Mouse (Mus musculus) gastrocnemius, postnatal 25 days (tissue): Measurements from ENCODE around the gene Sppl2b. TPM values are rescaled to one million over a fixed set of nuclear protein-coding genes. Genes with fewer than 3 reads are reported as not detected.

Source experiments
- microRNA-seq, 2 experiments: library from miRNA; unstranded; fragments of <30 nt; microRNA quantifications; one replicate each; pipeline ENCODE4 v1.2.0; 2021; ENCODE audit warnings: borderline replicate concordance in 2 of 2
- total RNA-seq, 2 experiments: library from RNA; stranded (reverse); gene quantifications; 1 replicate in 1 of 2; 2 replicates in 1 of 2; pipeline ENCODE4 v1.2.3; 2021

The Sppl2b gene
- total RNA-seq, 2 experiments from 2014 or later, result 21.7 to 23.6 TPM

Small RNA genes within 50 kb of the gene (microRNA-seq; reads per million reads assigned to microRNA genes)
- 1.5 to 2.1 reads per million in 2 experiments for gene Mir1982

Other genes with a start within 250 kb of the Sppl2b start
- under 1 TPM; 0.21 to 0.33 TPM for gene Gm49322, start 249.3 kb upstream of the Sppl2b start, total RNA-seq
- gene Csnk1g2, start 232.4 kb upstream of the Sppl2b start, total RNA-seq, result 10 to 100 TPM; 85.8 to 99.9 TPM
- gene Btbd2, start 198.2 kb upstream of the Sppl2b start, total RNA-seq, result 10 to 100 TPM; 30.5 to 31.4 TPM
- 100 to 1,000 TPM; 243 to 270 TPM for gene Mknk2, start 177.2 kb upstream of the Sppl2b start, total RNA-seq
- 1 to 10 TPM; 5.7 to 6.8 TPM for gene Mob3a, start 153.3 kb upstream of the Sppl2b start, total RNA-seq
- 1 to 10 TPM; 2.4 to 3.8 TPM for gene Izumo4, start 153.1 kb upstream of the Sppl2b start, total RNA-seq
- gene Ap3d1, start 113.0 kb upstream of the Sppl2b start, total RNA-seq, result 10 to 100 TPM; 22.1 to 25.0 TPM
- gene Dot1l, start 100.1 kb upstream of the Sppl2b start, total RNA-seq, result 10 to 100 TPM; 24.6 TPM
- 10 to 100 TPM; 24.0 to 24.9 TPM for gene Sf3a2, start 57.1 kb upstream of the Sppl2b start, total RNA-seq
- gene Plekhj1, start 56.6 kb upstream of the Sppl2b start, total RNA-seq, result 10 to 100 TPM; 22.4 to 27.3 TPM
- gene Amh, start 50.0 kb upstream of the Sppl2b start, total RNA-seq, result under 1 TPM; 0.20 to 0.21 TPM
- 100 to 1,000 TPM; 395 to 415 TPM for gene Jsrp1, start 41.8 kb upstream of the Sppl2b start, total RNA-seq
- gene Oaz1, start 28.6 kb upstream of the Sppl2b start, total RNA-seq, result 100 to 1,000 TPM; 651 to 657 TPM
- 10 to 100 TPM; 13.3 to 15.5 TPM for gene Lingo3, start 11.2 kb upstream of the Sppl2b start, total RNA-seq
- gene Lsm7, start 66 bp upstream of the Sppl2b start, total RNA-seq, result 10 to 100 TPM; 19.0 to 22.3 TPM
- not detected for gene Tmprss9, start 16.6 kb downstream of the Sppl2b start, total RNA-seq
- 100 to 1,000 TPM; 114 to 125 TPM for gene Timm13, start 45.7 kb downstream of the Sppl2b start, total RNA-seq
- 1 to 10 TPM; 3.7 to 5.1 TPM for gene Lmnb2, start 63.0 kb downstream of the Sppl2b start, total RNA-seq
- gene Gadd45b, start 74.8 kb downstream of the Sppl2b start, total RNA-seq, result 10 to 100 TPM; 12.7 to 30.0 TPM
- gene Gng7, start 159.7 kb downstream of the Sppl2b start, total RNA-seq, result 1 to 10 TPM in 1 of 2 experiments, under 1 TPM in 1; 0.61 to 1.1 TPM
- under 1 TPM in 1 of 2 experiments, not detected in 1; 0.51 TPM for gene Diras1, start 170.4 kb downstream of the Sppl2b start, total RNA-seq
- gene Slc39a3, start 182.2 kb downstream of the Sppl2b start, total RNA-seq, result 10 to 100 TPM; 13.5 to 13.9 TPM
- gene Sgta, start 204.9 kb downstream of the Sppl2b start, total RNA-seq, result 10 to 100 TPM; 82.2 to 85.2 TPM
- gene Thop1, start 214.8 kb downstream of the Sppl2b start, total RNA-seq, result 10 to 100 TPM; 18.5 to 22.9 TPM
- under 1 TPM; 0.10 to 0.83 TPM for gene Creb3l3, start 243.6 kb downstream of the Sppl2b start, total RNA-seq